Mouse (Mus musculus) intestine, embryonic 16.5 days (tissue): ENCODE measurements around the gene Pgap3. TPM values are rescaled to one million over a fixed set of nuclear protein-coding genes. Genes with fewer than 3 reads are reported as not detected.
"Not testable (repeated sequence)": the region's sequence is repeated elsewhere in the genome, so short reads cannot be mapped to it uniquely, and the experiment has no call there.

Experiments
- ATAC-seq: fragments of 200-750 bp; cut with Nextera tagmentation; 2 replicates; pipeline ENCODE4 v1.8.0; 2017; ENCODE audit warnings: moderate TSS enrichment, moderate library complexity
- H3K27ac ChIP-seq: fragments of 300-500 bp; sonication (generic); 2 replicates; pipeline ENCODE4 v1.5.1; 2014; ENCODE audit warnings: mild to moderate bottlenecking, low read length
- H3K27me3 ChIP-seq: fragments of 300-500 bp; sonication (generic); replicated peaks from 2 replicates; pipeline ENCODE4 v1.6.1; 2014; ENCODE audit warnings: low read length, control low read depth, mixed read lengths; ENCODE audit not compliant: control insufficient read depth, insufficient read depth
- H3K36me3 ChIP-seq: fragments of 300-500 bp; sonication (generic); 2 replicates; pipeline ENCODE4 v1.6.1; 2014; ENCODE audit warnings: low read length, control low read depth; ENCODE audit not compliant: control insufficient read depth, insufficient read depth
- H3K4me1 ChIP-seq: fragments of 300-500 bp; sonication (generic); 2 replicates; pipeline ENCODE4 v1.6.1; 2014; ENCODE audit warnings: low read length, control low read depth, mixed read lengths; ENCODE audit not compliant: control insufficient read depth, insufficient read depth
- H3K4me2 ChIP-seq: fragments of 300-500 bp; sonication (generic); 2 replicates; pipeline ENCODE4 v1.6.1; 2014; ENCODE audit warnings: low read depth, low read length, control low read depth
- H3K4me3 ChIP-seq: fragments of 300-500 bp; sonication (generic); 2 replicates; pipeline ENCODE4 v1.5.1; 2014; ENCODE audit warnings: mild to moderate bottlenecking, low read length
- H3K9ac ChIP-seq: fragments of 300-500 bp; sonication (generic); 2 replicates; pipeline ENCODE4 v1.6.1; 2014; ENCODE audit warnings: low read depth, low read length
- H3K9me3 ChIP-seq: fragments of 300-500 bp; sonication (generic); 2 replicates; pipeline ENCODE4 v1.6.1; 2016; ENCODE audit warnings: low read length, control low read depth; ENCODE audit not compliant: control insufficient read depth
- WGBS: fragments of 180-500 bp; shearing (Covaris S2); extraction: QIAGEN DNeasy Blood & Tissue Kit; methylation state at CpG from one replicate; pipeline ENCODE4 v1.1.7; 2014; 5-methylcytosine and 5-hydroxymethylcytosine counted together
- polyA plus RNA-seq: library from polyadenylated mRNA; unstranded; fragments of >200 nt; fragmentation: Nextera tagmentation; extraction: Ambion mirVana; gene quantifications from 2 replicates; pipeline ENCODE4 v1.2.1, GENCODE M21; 2015

Gene Pgap3
- polyA plus RNA-seq, 1 experiment from 2014 or later = 19.5 TPM

- ATAC-seq = no peak
- H3K4me3 ChIP-seq = no peak overlapping the region
- no peaks in the 10 kb centered on the region for H3K9me3 ChIP-seq
- H3K27me3 ChIP-seq = peaks cover 17% of the 10 kb centered on the region
- peaks cover 7% of the 10 kb centered on the region; the same call in 1 of the 2 replicates for H3K4me1 ChIP-seq
- no peak overlapping the region for H3K9ac ChIP-seq
- no peak overlapping the region for H3K27ac ChIP-seq
- H3K4me2 ChIP-seq = no peak overlapping the region
- no peaks in the 10 kb centered on the region for H3K36me3 ChIP-seq
- 9% methylated on average over 24 of the region's 24 CpGs for WGBS
These were observed 13.7 kb downstream of the Pgap3 start for GRCm38 (mm10) chr11:98386596-98386995.

DNA sequence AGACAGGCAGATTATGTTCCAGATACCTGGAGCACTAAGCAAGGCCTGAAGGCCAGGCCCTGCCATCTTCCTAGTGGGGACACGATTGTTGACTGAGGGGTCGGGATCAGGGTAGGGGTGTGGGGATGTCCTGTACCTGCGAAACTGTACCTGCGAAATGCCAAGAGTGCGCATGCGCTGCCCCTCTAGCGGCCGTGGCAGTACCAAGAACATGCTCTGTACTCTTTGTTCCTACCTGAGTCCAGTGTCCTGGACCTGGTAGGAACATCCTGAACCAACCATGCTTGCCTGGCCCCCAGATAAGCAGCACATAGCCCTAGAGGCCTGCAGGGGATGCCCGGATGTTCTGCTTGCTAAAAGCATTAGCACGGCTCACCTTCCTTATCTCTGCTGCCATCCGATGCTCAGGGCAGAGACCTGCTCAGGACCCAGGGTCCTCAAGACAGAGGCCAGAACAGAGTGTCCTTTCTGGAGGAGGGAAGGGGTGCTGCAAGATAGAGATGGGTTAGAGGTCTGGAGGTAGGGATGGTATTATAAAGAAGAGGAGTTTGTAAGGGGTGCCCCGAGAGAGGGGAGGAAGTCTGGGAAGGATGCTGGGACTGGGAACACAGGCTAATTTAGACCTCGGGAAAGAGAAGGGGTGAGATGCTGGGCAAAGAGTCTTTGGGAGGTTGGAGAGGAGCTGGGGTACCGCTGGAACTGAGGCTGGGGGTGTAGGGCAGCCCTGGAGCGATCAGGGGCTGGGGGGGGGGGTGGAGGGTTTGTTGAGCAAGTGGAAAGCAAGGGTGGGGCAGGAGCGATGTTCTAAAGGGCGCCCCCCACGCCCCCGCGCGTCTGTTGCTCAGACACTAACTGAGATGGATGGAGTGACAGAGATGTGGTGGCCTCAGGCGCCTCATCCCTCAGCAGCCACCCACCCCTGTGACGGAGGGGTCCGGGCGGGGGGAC is 14.4 kb downstream of the Pgap3 start, which contains the start of gene Pnmt:
Gene Pnmt (plus strand): TSS at position 813 of the 948 bp plus-strand sequence.
- Histone ChIP-seq H3K27me3 (peaks cover 17% of the 10 kb centered on the region), H3K27ac (no peak within 1 kb of the TSS), H3K9ac (no peak within 1 kb of the TSS), H3K9me3 (no peaks in the 10 kb centered on the region), H3K36me3 (no peaks in the 10 kb centered on the region), H3K4me2 (no peak within 1 kb of the TSS), H3K4me3 (no peak within 1 kb of the TSS), H3K4me1 (peaks cover 4% of the 10 kb centered on the region; the same call in 1 of the 2 replicates)
- no peak for ATAC-seq
- 51% methylated on average over 25 of the region's 25 CpGs for WGBS

- Histone ChIP-seq H3K9ac (no peak overlapping the region), H3K27me3 (peaks cover 17% of the 10 kb centered on the region), H3K4me2 (no peak overlapping the region), H3K36me3 (no peaks in the 10 kb centered on the region), H3K9me3 (no peaks in the 10 kb centered on the region), H3K4me3 (no peak overlapping the region), H3K27ac (no peak overlapping the region), H3K4me1 (peaks cover 4% of the 10 kb centered on the region; the same call in 1 of the 2 replicates)
- 64% methylated on average over 8 of the region's 8 CpGs for WGBS
- ATAC-seq = no peak
These were observed 15.3 kb downstream of the Pgap3 start for GRCm38 (mm10) chr11:98384721-98385637.

- Histone ChIP-seq H3K4me2 (no peak overlapping the region), H3K4me3 (no peak overlapping the region), H3K27ac (no peak overlapping the region), H3K9ac (no peak overlapping the region), H3K27me3 (peaks cover 17% of the 10 kb centered on the region), H3K9me3 (no peaks in the 10 kb centered on the region), H3K36me3 (0 out of 2 replicates have a peak, but pooled peaks cover 3% of the 10 kb centered on the region), H3K4me1 (peaks cover 3% of the 10 kb centered on the region; the same call in 1 of the 2 replicates)
- no peak for ATAC-seq
- 80% methylated on average over 20 of the region's 20 CpGs for WGBS
These were observed 16.1 kb downstream of the Pgap3 start for GRCm38 (mm10) chr11:98384216-98384615.

GRCm38 (mm10) chr11:98383261-98384030 is 16.8 kb downstream of the Pgap3 start, which contains the start of gene Tcap:
Gene Tcap (plus strand): TSS chr11:98383811.
- Histone ChIP-seq H3K27me3 (peaks cover 17% of the 10 kb centered on the region), H3K9ac (no peak within 1 kb of the TSS), H3K4me2 (no peak within 1 kb of the TSS), H3K36me3 (0 out of 2 replicates have a peak, but pooled peaks cover 3% of the 10 kb centered on the region), H3K4me1 (no peaks in the 10 kb centered on the region), H3K4me3 (no peak within 1 kb of the TSS), H3K9me3 (no peaks in the 10 kb centered on the region), H3K27ac (no peak within 1 kb of the TSS)
- no peak for ATAC-seq
- WGBS = 57% methylated on average over 14 of the region's 14 CpGs

DNA sequence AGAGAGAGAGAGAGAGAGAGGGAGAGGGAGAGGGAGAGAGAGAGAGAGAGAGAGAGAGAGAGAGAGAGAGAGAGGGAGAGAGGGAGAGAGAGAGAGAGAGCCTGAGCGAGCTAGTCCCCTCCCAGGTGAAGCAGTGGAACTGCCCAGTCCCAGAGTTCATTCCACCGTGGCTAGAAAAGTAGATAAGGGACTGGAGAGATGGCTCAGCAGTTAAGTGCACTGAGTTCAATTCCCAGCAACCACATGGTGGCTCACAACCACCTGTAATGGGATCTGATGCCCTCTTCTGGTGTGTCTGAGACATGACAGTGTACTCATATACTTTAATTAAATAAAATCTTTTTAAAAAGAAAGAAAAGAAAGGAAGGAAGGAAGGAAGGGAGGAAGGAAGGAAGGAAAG is 17.9 kb downstream of the Pgap3 start:
- ATAC-seq, H3K9me3 ChIP-seq, H3K36me3 ChIP-seq, H3K27ac ChIP-seq, H3K9ac ChIP-seq, H3K4me1 ChIP-seq, H3K4me2 ChIP-seq, H3K4me3 ChIP-seq: not testable (repeated sequence)
- 36% methylated on average over 2 of the region's 2 CpGs for WGBS
- H3K27me3 ChIP-seq = peaks cover 12% of the 10 kb centered on the region

DNA sequence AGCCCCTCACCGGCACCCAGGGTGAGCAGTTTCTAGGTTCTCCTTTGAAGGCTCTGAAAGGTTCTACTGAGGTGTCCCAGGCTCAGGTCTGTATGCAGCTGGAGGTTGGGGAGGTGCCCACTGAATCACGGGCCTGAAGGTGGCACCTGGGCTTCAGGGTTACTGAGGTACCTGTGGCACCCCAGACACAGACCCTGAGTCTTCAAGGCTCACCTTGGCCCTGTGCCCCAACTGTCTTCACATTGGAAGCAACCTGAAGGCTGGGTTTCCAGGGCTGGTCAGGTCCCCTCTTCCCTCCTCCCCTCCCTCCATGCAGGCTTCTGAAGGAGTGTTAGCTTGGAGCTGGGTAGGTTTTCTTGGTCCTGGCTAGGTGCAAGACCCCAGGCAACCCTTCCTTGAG is 18.6 kb downstream of the Pgap3 start:
- WGBS = 80% methylated on average over 2 of the region's 2 CpGs
- H3K27me3 ChIP-seq = peaks cover 11% of the 10 kb centered on the region
- no peak overlapping the region for H3K9ac ChIP-seq
- H3K36me3 ChIP-seq = peaks cover 8% of the 10 kb centered on the region
- no peaks in the 10 kb centered on the region for H3K9me3 ChIP-seq
- no peaks in the 10 kb centered on the region for H3K4me1 ChIP-seq
- no peak overlapping the region for H3K27ac ChIP-seq
- H3K4me2 ChIP-seq = no peak overlapping the region
- no peak overlapping the region for H3K4me3 ChIP-seq
- ATAC-seq = no peak

GRCm38 (mm10) chr11:98380106-98380505 is 20.2 kb downstream of the Pgap3 start:
- ATAC-seq = no peak
- Histone ChIP-seq H3K9ac (no peak overlapping the region), H3K4me1 (no peaks in the 10 kb centered on the region), H3K36me3 (peaks cover 10% of the 10 kb centered on the region), H3K27ac (no peak overlapping the region), H3K9me3 (no peaks in the 10 kb centered on the region), H3K4me2 (no peak overlapping the region), H3K27me3 (0 out of 2 replicates have a peak, but pooled peaks cover 3% of the 10 kb centered on the region), H3K4me3 (no peak overlapping the region)
- WGBS = 87% methylated on average over 6 of the region's 6 CpGs
